In the genomic region with DNA sequence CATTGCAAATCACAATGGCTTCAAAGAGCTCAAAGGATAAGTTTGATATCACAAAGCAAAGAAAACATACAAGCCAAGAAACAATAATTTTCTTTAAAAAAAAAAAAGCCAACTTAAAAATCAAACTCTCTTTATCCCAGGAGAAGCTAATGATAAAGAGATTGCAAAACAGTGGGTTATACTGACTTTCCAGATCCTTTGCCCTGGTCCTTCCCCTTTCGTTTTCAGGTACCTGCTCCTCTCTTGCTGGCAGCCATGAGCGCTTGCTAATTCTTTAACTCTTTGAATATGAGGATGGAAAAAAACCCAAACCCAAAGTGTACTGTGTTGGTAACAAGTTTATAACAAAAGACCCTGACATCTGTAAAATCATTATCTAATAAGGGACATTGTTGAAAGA, we compare ENCODE assay signal across 9 mouse cellular contexts.
"Had no signal": no experiment of that assay in that cellular context is flagged by ENCODE, and none has a peak within 500 bp of the region (broad histone marks: within the 10 kb centered on the region; RNA-seq: fewer than 3 reads in every experiment).

No protein-coding gene starts in this region.

- ATAC-seq: hindbrain, embryonic 16.5 days; inflammation-experienced regulatory T-cells, adult 6 months; intestine, embryonic 15.5 days; intestine, postnatal 0 days; liver, embryonic 12.5 days had no signal

- DNase-seq: gastrocnemius, postnatal 36 days; heart, adult 2 months; heart, postnatal 4 days; left cerebral cortex, postnatal 4 days had no signal
